Mouse (Mus musculus) CH12.LX (cell line): ENCODE data around the gene Lbhd1. TPM values are rescaled to one million over a fixed set of nuclear protein-coding genes. Genes with fewer than 3 reads are reported as not detected.

Experiments used
- DNase-seq: peaks from one replicate; pipeline ENCODE4 v3.0.0-alpha.2; 2013; ENCODE audit errors: extremely low read depth
- H3K27ac ChIP-seq: 2 replicates; pipeline ENCODE4 v1.5.1; 2012; ENCODE audit warnings: low read depth, mild to moderate bottlenecking, control low read depth, moderate library complexity; ENCODE audit not compliant: insufficient read depth
- H3K27me3 ChIP-seq: replicated peaks from 2 replicates; pipeline ENCODE3; 2012; ENCODE audit warnings: inconsistent platforms
- H3K36me3 ChIP-seq, 2 experiments: replicated peaks in 1 of 2; 2 replicates each; pipeline versions ENCODE3 to v1.6.1; 2012; ENCODE audit warnings: inconsistent platforms in 1 of 2, low read length in 1 of 2, mild to moderate bottlenecking in 1 of 2, mixed read lengths in 1 of 2, moderate library complexity in 1 of 2; ENCODE audit not compliant: control insufficient read depth in 1 of 2, insufficient read depth in 1 of 2
- H3K4me1 ChIP-seq, 2 experiments: 2 replicates each; pipeline ENCODE4 v1.6.1; 2012; ENCODE audit warnings: inconsistent platforms in 1 of 2, moderate library complexity in 1 of 2; ENCODE audit not compliant: insufficient read depth in 2 of 2, control insufficient read depth in 1 of 2
- H3K4me2 ChIP-seq: 2 replicates; pipeline ENCODE4 v1.6.1; 2012; ENCODE audit warnings: low read depth, mild to moderate bottlenecking, control low read depth; ENCODE audit not compliant: poor library complexity, insufficient read depth, severe bottlenecking
- H3K4me3 ChIP-seq, 3 experiments: fragments of 150-350 bp in 1 of 3; sonication (generic) in 1 of 3; replicated peaks in 1 of 3; 2 replicates each; pipeline versions ENCODE3 to v1.5.1; 2011 to 2012; ENCODE audit warnings: low read depth in 2 of 3, low read length in 2 of 3, mild to moderate bottlenecking in 2 of 3, moderate library complexity in 2 of 3, control low read depth in 1 of 3, improper control_type of control experiment in 1 of 3, inconsistent platforms in 1 of 3, mixed read lengths in 1 of 3; ENCODE audit not compliant: poor library complexity in 1 of 3
- H3K79me2 ChIP-seq: replicated peaks from 2 replicates; pipeline ENCODE4 v1.6.1; 2012; ENCODE audit warnings: mild to moderate bottlenecking, moderate library complexity; ENCODE audit not compliant: control insufficient read depth, poor library complexity, insufficient read depth, severe bottlenecking; ENCODE audit errors: extremely low read depth
- H3K9ac ChIP-seq: 2 replicates; pipeline ENCODE4 v1.6.1; 2012; ENCODE audit warnings: low read depth, mild to moderate bottlenecking, control low read depth, moderate library complexity; ENCODE audit not compliant: insufficient read depth
- H3K9me3 ChIP-seq: replicated peaks from 2 replicates; pipeline ENCODE3; 2012; ENCODE audit warnings: low read length, inconsistent platforms, mixed read lengths
- BHLHE40 ChIP-seq: IDR thresholded peaks from 2 replicates; pipeline ENCODE4 v1.6.1; 2011; ENCODE audit warnings: mild to moderate bottlenecking, low read depth, low read length, improper control_type of control experiment
- CHD1 ChIP-seq: IDR thresholded peaks from 2 replicates; pipeline ENCODE4 v1.6.1; 2012; ENCODE audit warnings: low read depth, low read length, improper control_type of control experiment, inconsistent platforms
- CHD2 ChIP-seq: IDR thresholded peaks from 2 replicates; pipeline ENCODE4 v1.6.1; 2011; ENCODE audit warnings: low read length, improper control_type of control experiment
- CTCF ChIP-seq, 2 experiments: IDR thresholded peaks in 1 of 2; conservative IDR thresholded peaks in 1 of 2; 2 replicates each; pipeline ENCODE4 v1.5.1; 2011 to 2012; ENCODE audit warnings: low read depth in 2 of 2, low read length in 2 of 2, improper control_type of control experiment in 1 of 2, inconsistent platforms in 1 of 2, mild to moderate bottlenecking in 1 of 2, moderate library complexity in 1 of 2
- E2F4 ChIP-seq: IDR thresholded peaks from 2 replicates; pipeline ENCODE4 v1.6.1; 2011; ENCODE audit warnings: low read depth, low read length, improper control_type of control experiment; ENCODE audit not compliant: insufficient replicate concordance
- ELF1 ChIP-seq: IDR thresholded peaks from 2 replicates; pipeline ENCODE4 v1.6.1; 2014; ENCODE audit warnings: low read depth, mild to moderate bottlenecking, inconsistent platforms, low read length, improper control_type of control experiment
- EP300 ChIP-seq: IDR thresholded peaks from 2 replicates; pipeline ENCODE4 v1.6.1; 2011; ENCODE audit warnings: low read length, improper control_type of control experiment
- ETS1 ChIP-seq: conservative IDR thresholded peaks from 2 replicates; pipeline ENCODE4 v1.6.1; 2012; ENCODE audit warnings: low read depth, mild to moderate bottlenecking, inconsistent platforms, low read length, improper control_type of control experiment, moderate library complexity
- GABPA ChIP-seq: IDR thresholded peaks from 2 replicates; pipeline ENCODE4 v1.6.1; 2012; ENCODE audit warnings: low read depth, low read length, improper control_type of control experiment, inconsistent platforms; ENCODE audit not compliant: insufficient replicate concordance
- HCFC1 ChIP-seq: IDR thresholded peaks from 2 replicates; pipeline ENCODE4 v1.6.1; 2012; ENCODE audit warnings: low read depth, mild to moderate bottlenecking, inconsistent platforms, low read length, improper control_type of control experiment
- IRF4 ChIP-seq: IDR thresholded peaks from 2 replicates; pipeline ENCODE4 v1.6.1; 2014; ENCODE audit warnings: low read depth, mild to moderate bottlenecking, inconsistent platforms, low read length, improper control_type of control experiment
- JUN ChIP-seq: IDR thresholded peaks from 2 replicates; pipeline ENCODE4 v1.6.1; 2011; ENCODE audit warnings: low read depth, mild to moderate bottlenecking, low read length, improper control_type of control experiment, moderate library complexity; ENCODE audit not compliant: insufficient read depth
- JUND ChIP-seq: conservative IDR thresholded peaks from 2 replicates; pipeline ENCODE4 v1.6.1; 2011; ENCODE audit warnings: low read depth, low read length, improper control_type of control experiment
- KAT2A ChIP-seq: IDR thresholded peaks from 2 replicates; pipeline ENCODE4 v1.6.1; 2012; ENCODE audit warnings: low read length, improper control_type of control experiment, inconsistent platforms; ENCODE audit not compliant: insufficient replicate concordance
- MAFK ChIP-seq: IDR thresholded peaks from 2 replicates; pipeline ENCODE4 v1.6.1; 2011; ENCODE audit warnings: low read length, improper control_type of control experiment; ENCODE audit not compliant: insufficient replicate concordance
- MAX ChIP-seq: IDR thresholded peaks from 2 replicates; pipeline ENCODE4 v1.6.1; 2011; ENCODE audit warnings: low read length, improper control_type of control experiment
- MAZ ChIP-seq: IDR thresholded peaks from 2 replicates; pipeline ENCODE4 v1.6.1; 2012; ENCODE audit warnings: low read depth, mild to moderate bottlenecking, inconsistent platforms, low read length, improper control_type of control experiment, moderate library complexity
- MEF2A ChIP-seq: IDR thresholded peaks from 2 replicates; pipeline ENCODE4 v1.6.1; 2014; ENCODE audit warnings: low read depth, mild to moderate bottlenecking, inconsistent platforms, low read length, improper control_type of control experiment, borderline replicate concordance
- MXI1 ChIP-seq: IDR thresholded peaks from 2 replicates; pipeline ENCODE4 v1.6.1; 2011; ENCODE audit warnings: mild to moderate bottlenecking, low read depth, low read length, improper control_type of control experiment
- MYC ChIP-seq: IDR thresholded peaks from 2 replicates; pipeline ENCODE4 v1.6.1; 2011; ENCODE audit warnings: low read depth, mild to moderate bottlenecking, improper control_type of control experiment, low read length
- NELFE ChIP-seq: IDR thresholded peaks from 2 replicates; pipeline ENCODE4 v1.6.1; 2011; ENCODE audit warnings: low read depth, low read length, improper control_type of control experiment
- NRF1 ChIP-seq: IDR thresholded peaks from 2 replicates; pipeline ENCODE4 v1.6.1; 2014; ENCODE audit warnings: low read depth, mild to moderate bottlenecking, inconsistent platforms, low read length, improper control_type of control experiment, moderate library complexity
- PAX5 ChIP-seq: IDR thresholded peaks from 2 replicates; pipeline ENCODE4 v1.6.1; 2012; ENCODE audit warnings: low read length, inconsistent platforms, mixed read lengths
- POLR2A ChIP-seq: IDR thresholded peaks from 2 replicates; pipeline ENCODE4 v1.6.1; 2011; ENCODE audit warnings: low read depth, mild to moderate bottlenecking, improper control_type of control experiment, low read length
- POLR2AphosphoS2 ChIP-seq: IDR thresholded peaks from 2 replicates; pipeline ENCODE4 v1.6.1; 2011; ENCODE audit warnings: low read depth, low read length, improper control_type of control experiment
- RAD21 ChIP-seq: IDR thresholded peaks from 2 replicates; pipeline ENCODE4 v1.6.1; 2011; ENCODE audit warnings: low read depth, mild to moderate bottlenecking, low read length, improper control_type of control experiment, moderate library complexity
- RCOR1 ChIP-seq: conservative IDR thresholded peaks from 2 replicates; pipeline ENCODE4 v1.6.1; 2012; ENCODE audit warnings: low read depth, mild to moderate bottlenecking, inconsistent platforms, low read length, improper control_type of control experiment
- SIN3A ChIP-seq: IDR thresholded peaks from 2 replicates; pipeline ENCODE4 v1.6.1; 2012; ENCODE audit warnings: low read length, improper control_type of control experiment, inconsistent platforms
- SMC3 ChIP-seq: IDR thresholded peaks from 2 replicates; pipeline ENCODE4 v1.6.1; 2011; ENCODE audit warnings: low read depth, low read length, improper control_type of control experiment
- TBP ChIP-seq: conservative IDR thresholded peaks from 2 replicates; pipeline ENCODE4 v1.6.1; 2011; ENCODE audit warnings: low read depth, low read length, improper control_type of control experiment
- TCF12 ChIP-seq: IDR thresholded peaks from 2 replicates; pipeline ENCODE4 v1.6.1; 2014; ENCODE audit warnings: low read depth, mild to moderate bottlenecking, inconsistent platforms, low read length, improper control_type of control experiment
- UBTF ChIP-seq: IDR thresholded peaks from 2 replicates; pipeline ENCODE4 v1.6.1; 2012; ENCODE audit warnings: low read depth, mild to moderate bottlenecking, inconsistent platforms, low read length, improper control_type of control experiment, moderate library complexity
- USF1 ChIP-seq: IDR thresholded peaks from 2 replicates; pipeline ENCODE4 v1.6.1; 2014; ENCODE audit warnings: low read depth, mild to moderate bottlenecking, inconsistent platforms, low read length, improper control_type of control experiment
- USF2 ChIP-seq: conservative IDR thresholded peaks from 2 replicates; pipeline ENCODE4 v1.6.1; 2011; ENCODE audit warnings: low read depth, low read length, improper control_type of control experiment
- ZC3H11A ChIP-seq: IDR thresholded peaks from 2 replicates; pipeline ENCODE4 v1.6.1; 2012; ENCODE audit warnings: low read depth, mild to moderate bottlenecking, inconsistent platforms, low read length, improper control_type of control experiment
- ZKSCAN1 ChIP-seq: IDR thresholded peaks from 2 replicates; pipeline ENCODE4 v1.6.1; 2012; ENCODE audit warnings: low read depth, inconsistent platforms, low read length, improper control_type of control experiment, borderline replicate concordance
- ZMIZ1 ChIP-seq: IDR thresholded peaks from 2 replicates; pipeline ENCODE4 v1.6.1; 2012; ENCODE audit warnings: low read depth, mild to moderate bottlenecking, inconsistent platforms, low read length, improper control_type of control experiment
- ZNF384 ChIP-seq: IDR thresholded peaks from 2 replicates; pipeline ENCODE4 v1.6.1; 2012; ENCODE audit warnings: low read depth, low read length, improper control_type of control experiment, inconsistent platforms
- dilution Hi-C: fragments of 300-500 bp; cut with MboI; formaldehyde crosslinking; loops from 2 replicates; pipeline ENCODE4 v1.14.3; 2020; ENCODE audit warnings: low sequenced_read_pairs; ENCODE audit not compliant: extremely low pct_unique_long_range_greater_than_20kb, extremely low pct_ligation_motif_present
- in situ Hi-C: fragments of 300-500 bp; cut with MboI; formaldehyde crosslinking; loops from 3 replicates; pipeline ENCODE4 v1.14.3; 2019; ENCODE audit warnings: low sequenced_read_pairs, low pct_ligation_motif_present, low pct_unique_long_range_greater_than_20kb, mixed read lengths
- polyA plus RNA-seq: library from polyadenylated mRNA; unstranded; fragments of >175 nt; gene quantifications from 2 replicates; pipeline ENCODE4 v1.2.1, GENCODE M21; 2012; ENCODE audit warnings: low read depth; ENCODE audit not compliant: insufficient read length
- total RNA-seq, 2 experiments: library from RNA; depleted of rRNA; stranded (reverse); fragments of 300-350 nt in 1 of 2; fragments of >200 nt in 1 of 2; gene quantifications; 2 replicates each; pipeline ENCODE4 v1.2.3; 2012 to 2014

Lbhd1 gene
- total and polyA plus RNA-seq, 3 experiments, result 7.5 to 50.4 (median 15.6) TPM

GRCm38 (mm10) chr19:8880311-8881033, 3.1 kb upstream of the Lbhd1 start, which contains the start of gene Uqcc3:
Gene Uqcc3, minus strand, starts transcription at chr19:8880923.
- H3K27me3 ChIP-seq, result no peaks in the 10 kb centered on the region
- DNase-seq, result peak; percentile 88
- H3K4me3 ChIP-seq, result peak within 1 kb of the TSS; percentile 90 to 97 (median 95)
- H3K4me1 ChIP-seq, result peaks cover 0 to 16% of the 10 kb centered on the region in 2 experiments; a peak in 3 of 4 replicates
- peak within 1 kb of the TSS; percentile 77 for H3K27ac ChIP-seq
- H3K9ac ChIP-seq, result peak within 1 kb of the TSS; percentile 88
- H3K36me3 ChIP-seq, result peaks cover 7 to 32% of the 10 kb centered on the region in 2 experiments
- no peak for TF ChIP-seq JUND
- no peak; the same call in 1 of the 2 replicates for TF ChIP-seq USF2
- TF ChIP-seq BHLHE40, result peak; percentile 100
- peak; percentile 86; the same call in 1 of the 2 replicates for TF ChIP-seq POLR2AphosphoS2
- TF ChIP-seq JUN, result no peak
- peak; percentile 57; the same call in 1 of the 2 replicates for TF ChIP-seq KAT2A
- peak; percentile 86; the same call in 1 of the 2 replicates for TF ChIP-seq CHD1
- TF ChIP-seq IRF4, result peak; percentile 63
- no peak for TF ChIP-seq EP300
- no peak for TF ChIP-seq ZKSCAN1
- peak; percentile 90 for TF ChIP-seq TBP
- TF ChIP-seq SIN3A, result peak; percentile 100
- peak; percentile 96 for TF ChIP-seq ZNF384
- peak; percentile 99 for TF ChIP-seq MXI1
- TF ChIP-seq HCFC1, result peak; percentile 86
- TF ChIP-seq PAX5, result no peak
- TF ChIP-seq ELF1, result peak; percentile 80
- TF ChIP-seq CHD2, result no peak
- peak; percentile 43; the same call in 1 of the 2 replicates for TF ChIP-seq UBTF
- TF ChIP-seq MAX, result peak; percentile 99
- no peak for TF ChIP-seq E2F4
- TF ChIP-seq NELFE, result peak; percentile 91
- TF ChIP-seq RAD21, result no peak
- TF ChIP-seq MAZ, result peak; percentile 86
- TF ChIP-seq NRF1, result peak; percentile 56; the same call in 1 of the 2 replicates
- TF ChIP-seq POLR2A, result peak; percentile 87
- 0 out of 2 replicates have a peak, but pooled peaks have one; percentile 17 for TF ChIP-seq GABPA
- peak; percentile 58 for TF ChIP-seq USF1
- TF ChIP-seq ETS1, result peak; percentile 65
- TF ChIP-seq SMC3, result no peak
- no peak for TF ChIP-seq MAFK
- TF ChIP-seq CTCF (conservative IDR thresholded peaks at IDR 0.05 in 1 of 2, IDR thresholded peaks at IDR 0.05 in 1 of 2; ENCODE audit: low read depth in 2 of 2, low read length in 2 of 2), result no peak
- peak; percentile 83 for TF ChIP-seq ZMIZ1
- TF ChIP-seq RCOR1, result no peak; the same call in 1 of the 2 replicates
- TF ChIP-seq MEF2A, result peak; percentile 9; the same call in 1 of the 2 replicates
- peak; percentile 91 for TF ChIP-seq TCF12
- TF ChIP-seq ZC3H11A, result no peak
- TF ChIP-seq MYC, result peak; percentile 98
- dilution Hi-C loops (no loop called here), in situ Hi-C loops (no loop called here)
- H3K79me2 ChIP-seq, result no peaks in the 10 kb centered on the region
- H3K4me2 ChIP-seq, result peak within 1 kb of the TSS; percentile 72
- H3K9me3 ChIP-seq, result no peaks in the 10 kb centered on the region
